Mouse (Mus musculus) stomach, postnatal 0 days (tissue): Measurements from ENCODE around the gene Cyb5d1.

ENCODE experiments used
- CTCF ChIP-seq: IDR thresholded peaks from 2 replicates; pipeline ENCODE4 v1.5.1; 2016; ENCODE audit warnings: antibody characterized with exemption, low read depth, mild to moderate bottlenecking, moderate library complexity
- EP300 ChIP-seq: optimal IDR thresholded peaks from 2 replicates; pipeline ENCODE3; 2016; ENCODE audit warnings: antibody characterized with exemption

- TF ChIP-seq EP300: no peak
- no peak for TF ChIP-seq CTCF
Measured at GRCm38 (mm10) chr11:69384979-69385378, 10.5 kb downstream of the Cyb5d1 start.
